Mouse (Mus musculus) splenic B cell, adult 2 months (primary cell): Measurements from ENCODE around the gene Mum1.
A peak's percentile ranks its signal among the peaks of the same experiment; 100 is the strongest.

Experiments
- DNase-seq: peaks from one replicate; pipeline ENCODE4 v3.0.0-alpha.2; 2011; ENCODE audit warnings: low read depth, low spot score
- H3K27me3 ChIP-seq: 2 replicates; pipeline ENCODE4 v1.6.1; 2012; ENCODE audit warnings: mild to moderate bottlenecking, low read length, moderate library complexity, mixed read lengths; ENCODE audit not compliant: control insufficient read depth, poor library complexity, insufficient read depth, severe bottlenecking
- H3K36me3 ChIP-seq: 2 replicates; pipeline ENCODE4 v1.6.1; 2012; ENCODE audit warnings: mild to moderate bottlenecking, low read length, moderate library complexity, mixed read lengths; ENCODE audit not compliant: control insufficient read depth, poor library complexity, insufficient read depth, severe bottlenecking

The Mum1 gene

DNA sequence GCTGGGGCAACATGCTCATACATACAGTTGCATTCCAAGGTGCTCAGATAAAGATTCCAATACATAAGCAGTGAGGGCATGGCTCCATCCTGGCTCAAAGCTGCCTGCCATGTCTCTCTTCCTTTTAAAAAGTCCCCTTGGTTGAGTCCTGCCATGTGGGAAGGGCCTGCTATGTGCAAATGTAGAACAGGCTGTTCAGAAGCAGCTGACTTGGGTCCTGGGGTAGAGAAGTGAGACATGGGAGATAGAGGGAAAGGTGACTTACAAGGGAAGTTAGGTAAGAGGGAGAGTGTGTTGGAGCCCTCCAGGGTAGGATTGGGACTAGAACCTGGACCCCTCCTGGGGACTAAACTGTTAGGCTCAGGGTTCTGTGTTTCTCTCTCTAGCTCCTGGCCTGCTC lies 25.8 kb downstream of the Mum1 start:
- no peak for DNase-seq
- no peaks in the 10 kb centered on the region for H3K27me3 ChIP-seq
- H3K36me3 ChIP-seq = peaks cover 3% of the 10 kb centered on the region

GRCm38 (mm10) chr10:80252493-80253274 lies 26.4 kb downstream of the Mum1 start:
- DNase-seq = no peak
- H3K36me3 ChIP-seq = peaks cover 4% of the 10 kb centered on the region

GRCm38 (mm10) chr10:80253551-80253950 lies 27.3 kb downstream of the Mum1 start:
- Histone ChIP-seq H3K36me3 (peaks cover 4% of the 10 kb centered on the region), H3K27me3 (no peaks in the 10 kb centered on the region)
- no peak for DNase-seq

More at GRCm38 (mm10) chr10:80252493-80253274, 26.4 kb downstream of the Mum1 start:
- no peaks in the 10 kb centered on the region for H3K27me3 ChIP-seq

GRCm38 (mm10) chr10:80254331-80255297 lies 28.4 kb downstream of the Mum1 start:
- no peak for DNase-seq
- no peaks in the 10 kb centered on the region for H3K27me3 ChIP-seq
- peaks cover 4% of the 10 kb centered on the region for H3K36me3 ChIP-seq

DNA sequence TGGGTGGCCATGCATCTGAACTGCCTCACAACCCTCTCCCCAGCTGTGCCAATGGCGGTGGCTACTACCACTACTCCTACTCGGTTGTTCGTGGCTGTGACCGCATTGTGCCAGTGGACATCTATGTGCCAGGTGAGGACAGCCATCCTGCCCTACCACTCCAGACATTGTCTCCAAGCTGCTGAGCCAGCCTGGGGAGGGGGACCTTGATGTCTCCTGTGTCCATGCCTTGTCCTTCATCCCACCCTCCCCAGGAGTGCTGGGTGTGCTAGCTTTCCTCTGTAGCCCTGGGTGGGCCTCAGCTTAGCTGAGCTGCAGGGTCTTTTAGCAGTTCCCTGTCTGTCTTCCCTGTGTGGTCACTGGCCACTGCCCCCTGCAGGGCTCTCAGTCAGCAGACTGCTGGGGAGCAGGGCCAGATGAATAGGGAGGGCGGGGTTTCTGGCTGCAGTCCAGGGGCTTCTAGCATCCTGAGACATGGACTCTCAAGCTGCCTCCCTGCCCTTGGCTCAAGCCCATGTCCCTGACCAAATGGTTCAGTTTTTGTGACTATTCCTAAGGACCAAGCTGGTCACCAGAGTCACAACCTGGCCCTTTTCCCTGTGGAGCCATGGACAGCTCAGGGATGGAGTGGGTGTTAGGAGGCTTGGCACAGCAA lies 29.8 kb downstream of the Mum1 start:
- H3K36me3 ChIP-seq = peaks cover 4% of the 10 kb centered on the region
- no peak for DNase-seq
- no peaks in the 10 kb centered on the region for H3K27me3 ChIP-seq

GRCm38 (mm10) chr10:80257936-80258335 lies 31.7 kb downstream of the Mum1 start:
- peaks cover 4% of the 10 kb centered on the region for H3K36me3 ChIP-seq
- no peak for DNase-seq
- H3K27me3 ChIP-seq = no peaks in the 10 kb centered on the region

GRCm38 (mm10) chr10:80258752-80259462 lies 32.7 kb downstream of the Mum1 start:
- DNase-seq = no peak
- peaks cover 4% of the 10 kb centered on the region for H3K36me3 ChIP-seq

GRCm38 (mm10) chr10:80259463-80259805 lies 33.2 kb downstream of the Mum1 start:
- no peak for DNase-seq
- no peaks in the 10 kb centered on the region for H3K27me3 ChIP-seq
- peaks cover 4% of the 10 kb centered on the region for H3K36me3 ChIP-seq

More at GRCm38 (mm10) chr10:80258752-80259462, 32.7 kb downstream of the Mum1 start:
- H3K27me3 ChIP-seq = no peaks in the 10 kb centered on the region

- Histone ChIP-seq H3K36me3 (peaks cover 4% of the 10 kb centered on the region), H3K27me3 (no peaks in the 10 kb centered on the region)
- no peak for DNase-seq
Measured at GRCm38 (mm10) chr10:80259861-80260641, 33.8 kb downstream of the Mum1 start.

- peak; percentile 94 for DNase-seq
- Histone ChIP-seq H3K27me3 (no peaks in the 10 kb centered on the region), H3K36me3 (peaks cover 2% of the 10 kb centered on the region)
Measured at GRCm38 (mm10) chr10:80260642-80261584, 34.7 kb downstream of the Mum1 start, which contains the start of the genes Gamt and Dazap1. Gene Gamt (minus strand): TSS chr10:80261012. Gene Dazap1 (plus strand): TSS chr10:80261486.

GRCm38 (mm10) chr10:80261585-80261968 lies 35.3 kb downstream of the Mum1 start:
- Histone ChIP-seq H3K27me3 (no peaks in the 10 kb centered on the region), H3K36me3 (peaks cover 2% of the 10 kb centered on the region)
- DNase-seq = peak; percentile 89

DNA sequence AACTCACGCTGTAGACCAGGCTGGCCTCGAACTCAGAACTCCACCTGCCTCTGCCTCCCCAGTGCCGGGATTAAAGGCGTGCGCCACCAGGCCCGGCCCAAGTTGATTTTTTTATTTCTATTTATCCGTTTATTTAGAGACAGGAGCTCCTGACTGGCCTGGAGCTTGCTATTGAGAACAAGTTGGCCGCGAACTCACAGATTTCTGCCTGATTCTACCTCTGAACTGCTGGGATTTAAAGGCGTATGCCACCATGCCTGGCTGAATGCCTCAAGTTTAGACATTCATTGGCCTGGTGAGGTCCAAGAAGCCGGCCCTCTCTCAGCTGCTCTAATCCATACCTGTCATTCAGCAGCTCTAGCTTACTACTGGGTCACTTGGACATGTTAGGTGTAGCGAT lies 35.9 kb downstream of the Mum1 start:
- H3K27me3 ChIP-seq = no peaks in the 10 kb centered on the region
- H3K36me3 ChIP-seq = no peaks in the 10 kb centered on the region
- no peak for DNase-seq
